Mouse (Mus musculus) kidney, adult 8-10 months (tissue): ENCODE data around the gene Stambp.

Experiments used
- DNase-seq, 2 experiments: peaks; one replicate each; pipeline ENCODE4 v3.0.0; 2022

The Stambp gene

DNA sequence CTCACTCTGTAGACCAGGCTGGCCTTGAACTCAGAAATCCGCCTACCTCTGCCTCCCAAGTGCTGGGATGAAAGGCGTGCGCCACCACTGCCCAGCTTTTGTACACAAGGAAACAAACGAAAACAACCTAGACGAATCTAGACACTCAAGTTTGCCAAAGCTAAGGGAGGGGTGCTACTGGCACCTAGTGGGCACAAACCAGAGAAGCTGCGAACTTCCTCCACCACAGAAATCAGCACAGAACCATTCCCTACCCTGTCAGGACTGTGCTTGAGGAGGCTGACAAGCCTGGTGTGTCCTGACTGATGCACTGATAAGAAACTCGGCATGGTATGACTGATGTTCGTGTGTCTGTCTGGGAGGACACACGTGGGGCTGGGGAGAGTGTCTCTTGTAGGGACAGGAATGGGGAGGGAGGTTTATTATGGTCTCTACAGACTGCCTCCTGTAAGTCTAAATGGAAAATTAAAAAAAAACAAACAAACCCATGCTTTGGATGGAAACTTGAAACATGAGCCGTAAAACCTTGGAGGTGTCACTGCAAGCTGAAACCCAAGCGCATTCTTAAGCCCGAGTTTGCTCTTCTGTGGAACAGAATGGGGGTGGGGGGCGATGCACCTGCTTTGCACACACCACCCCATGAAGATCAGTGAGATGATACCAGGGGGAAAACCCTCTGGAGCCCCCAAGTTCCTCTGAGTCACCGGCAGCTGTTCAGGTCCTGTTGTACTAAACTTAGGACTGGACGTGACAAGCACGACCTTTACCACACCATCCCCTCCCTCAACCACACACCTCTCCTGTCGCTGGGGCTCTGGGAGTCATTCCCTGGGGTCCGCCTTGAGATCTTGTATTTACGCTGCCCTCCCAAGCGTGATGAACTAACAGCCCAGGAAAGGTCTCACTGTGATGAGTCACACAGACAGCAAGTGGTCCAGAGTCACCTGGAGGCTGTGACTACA is 3.3 kb downstream of the Stambp start:
- no peak for DNase-seq

DNA sequence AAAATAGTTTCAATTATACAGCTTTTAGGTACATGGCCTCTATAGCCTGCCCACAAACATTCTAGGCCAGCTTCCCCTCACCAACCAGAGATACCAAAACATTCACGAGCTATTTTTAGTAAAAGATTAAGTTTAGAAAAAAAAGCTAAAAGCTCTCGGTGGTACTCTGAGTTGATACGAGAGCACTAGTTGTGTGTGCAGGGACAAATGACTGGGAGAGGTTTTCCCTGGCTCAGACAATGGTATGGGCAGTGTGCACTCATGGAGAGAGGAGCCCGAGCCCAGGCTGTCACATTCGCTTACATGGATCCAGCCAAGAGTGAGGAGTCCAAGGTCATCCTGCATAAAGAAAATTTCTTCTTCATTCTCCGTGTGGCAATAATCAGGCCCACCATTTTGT is 16.6 kb downstream of the Stambp start:
- DNase-seq: no peak

DNA sequence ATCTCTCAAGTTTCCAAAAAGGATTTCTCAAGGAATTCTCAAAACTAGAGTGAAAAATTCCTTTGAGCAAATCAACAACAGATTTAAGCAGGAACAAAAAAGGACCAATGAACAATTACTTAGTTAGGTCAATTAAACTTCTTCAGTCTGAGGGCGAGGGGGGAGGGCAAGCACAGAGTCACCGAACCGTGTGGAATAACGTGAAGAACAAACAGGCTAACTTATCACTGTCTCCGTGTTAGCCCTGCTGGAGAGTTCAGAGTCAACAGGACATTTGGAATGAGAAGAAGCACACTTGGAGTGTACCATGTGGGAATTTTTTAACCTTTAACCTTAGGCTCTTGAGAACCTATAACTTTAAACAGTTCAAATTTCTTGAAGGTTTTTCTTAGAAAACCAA is 24.2 kb downstream of the Stambp start:
- peak; percentile 40 to 53 for DNase-seq

DNA sequence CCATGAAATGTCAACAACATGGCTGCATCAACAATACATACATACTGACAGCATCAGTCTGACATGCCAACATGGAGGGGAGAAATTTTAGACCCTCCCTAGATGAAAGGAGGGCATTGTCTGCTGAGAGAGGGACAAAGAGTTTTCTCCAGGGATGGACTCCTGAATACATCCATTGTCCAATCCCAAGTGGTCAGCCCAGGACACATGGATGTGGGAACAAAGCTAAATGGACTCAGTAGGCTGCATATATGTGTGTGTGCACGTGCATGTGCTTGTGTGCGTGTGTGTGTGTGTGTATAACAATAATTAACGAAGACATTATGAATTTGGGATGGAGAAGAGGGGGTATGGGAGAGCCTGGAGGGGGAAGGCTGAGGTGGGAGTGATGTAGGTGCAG is 26.8 kb downstream of the Stambp start:
- DNase-seq: no peak

DNA sequence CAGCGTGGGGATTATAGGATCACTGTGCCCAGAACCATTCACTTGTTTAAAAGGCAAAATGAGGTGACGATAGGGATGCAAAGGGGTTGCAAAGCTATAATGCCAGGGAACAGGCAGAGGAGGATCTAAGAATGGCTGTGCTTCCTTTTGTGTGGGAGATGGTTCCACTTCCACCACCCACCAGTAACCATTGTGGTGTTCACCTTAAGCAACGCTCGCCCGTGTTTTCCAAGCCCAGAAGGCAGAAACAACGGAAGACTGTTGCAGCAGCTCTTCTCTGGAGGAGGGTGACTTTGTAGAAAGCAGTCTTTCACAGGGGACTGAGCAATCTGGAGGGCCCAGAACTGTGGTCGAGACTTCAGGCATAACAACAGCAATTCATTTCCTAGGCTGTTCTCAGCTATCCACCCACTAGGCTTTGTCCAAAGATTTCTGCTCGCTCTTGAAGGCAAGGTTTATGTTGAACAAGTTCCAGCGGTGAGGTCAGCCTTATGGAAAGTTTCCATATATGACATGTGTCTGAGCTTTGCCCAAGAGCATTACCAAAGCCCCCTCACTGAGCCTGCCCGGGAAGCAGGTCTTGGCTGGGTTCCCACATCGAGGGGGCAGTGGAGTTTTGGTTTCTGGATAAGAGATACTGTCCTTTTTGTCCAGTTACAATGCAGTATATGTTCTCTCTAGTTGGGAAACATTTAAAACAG is 30.6 kb downstream of the Stambp start:
- no peak for DNase-seq

DNA sequence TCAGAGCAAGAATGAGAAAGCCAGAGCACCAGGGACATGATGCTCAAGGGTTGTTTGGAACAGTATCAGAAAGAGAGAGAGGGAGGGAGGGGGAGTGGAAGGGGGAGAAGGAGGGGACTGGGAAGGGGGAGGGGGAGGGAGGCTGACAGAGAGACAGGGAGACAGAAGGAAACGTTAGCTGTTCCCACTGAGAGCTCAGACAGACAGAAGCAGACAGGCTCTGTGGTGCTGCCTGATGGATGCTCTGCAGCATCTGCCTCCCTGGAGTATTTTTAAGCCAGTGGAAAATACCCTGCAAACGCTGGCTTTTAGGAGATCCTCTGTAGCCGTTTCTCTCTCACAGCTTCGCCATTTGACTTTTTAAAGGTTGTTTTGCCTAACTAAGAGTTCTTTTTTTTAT is 32.5 kb downstream of the Stambp start:
- DNase-seq: no peak

DNA sequence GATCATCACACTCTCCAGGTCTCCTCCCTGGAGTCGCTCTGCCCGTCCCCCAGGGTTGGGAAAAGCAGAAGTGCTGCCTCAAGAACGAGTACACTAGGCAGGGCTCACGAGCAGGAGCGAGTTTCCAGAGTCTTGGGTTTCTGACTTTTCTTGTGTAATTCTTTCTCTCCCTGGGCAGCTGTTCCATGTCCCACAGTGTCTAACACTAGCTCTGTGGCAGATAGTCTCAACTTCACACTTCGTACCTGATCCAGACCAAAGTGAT is 35.8 kb downstream of the Stambp start:
- no peak for DNase-seq

DNA sequence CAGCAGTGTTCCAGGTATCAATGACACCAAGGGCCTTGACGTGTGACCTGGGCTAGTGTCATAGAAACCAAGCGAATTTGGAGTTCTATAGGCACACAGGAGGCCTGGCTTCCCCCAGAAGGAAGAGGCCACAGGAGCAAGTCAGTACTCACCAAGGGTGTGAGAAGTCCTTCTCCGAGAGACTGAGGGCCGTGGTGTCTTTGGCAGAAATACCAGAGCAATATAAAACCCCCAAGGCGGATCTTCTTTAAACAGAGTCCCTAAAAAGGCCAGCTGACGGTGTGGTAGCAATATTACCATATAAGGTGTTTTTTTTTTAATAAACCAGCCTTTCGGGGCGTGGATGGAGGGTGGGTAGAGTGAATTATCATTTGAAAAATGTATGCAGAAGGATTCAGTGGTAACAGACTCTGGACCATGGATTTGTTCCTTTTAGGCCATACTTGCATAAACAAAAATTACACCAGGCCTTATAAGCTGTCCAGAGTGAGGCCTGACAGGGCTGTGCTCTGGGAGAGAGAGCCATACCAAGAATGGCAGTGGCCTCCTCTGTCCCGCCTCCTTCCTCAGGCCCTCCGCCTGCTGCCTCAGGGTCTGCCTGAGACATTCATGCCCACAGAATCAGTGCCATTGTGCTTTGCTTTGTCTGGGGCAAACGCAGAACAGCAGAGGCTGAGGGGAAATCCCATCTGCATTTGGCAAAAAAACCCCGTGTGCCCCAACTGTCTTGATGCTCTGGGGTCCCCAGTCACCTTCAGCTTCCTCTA is 36.3 kb downstream of the Stambp start, which contains the start of gene Actg2:
Gene Actg2 (minus strand): TSS at position 238 of the 767 bp plus-strand sequence.
- no peak for DNase-seq

DNA sequence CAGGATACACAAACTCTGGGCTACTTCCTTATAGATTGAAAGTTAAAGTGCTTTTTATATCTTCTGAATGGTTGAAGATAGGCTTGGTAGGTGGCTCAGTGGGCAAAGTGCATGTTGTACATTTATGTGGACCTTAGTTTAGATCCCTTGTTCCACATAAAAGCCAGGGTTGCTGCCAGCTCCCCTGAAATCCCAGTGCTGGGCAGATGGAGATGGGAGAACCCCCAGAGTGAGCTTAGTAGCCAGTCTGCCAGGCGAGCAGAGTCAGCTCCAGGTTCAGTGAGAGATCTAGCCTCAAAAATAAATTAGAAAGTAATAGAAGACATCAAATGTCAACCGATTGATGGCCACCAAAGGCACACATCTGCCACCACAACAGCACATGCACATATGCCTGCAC is 39.9 kb downstream of the Stambp start:
- DNase-seq: no peak

DNA sequence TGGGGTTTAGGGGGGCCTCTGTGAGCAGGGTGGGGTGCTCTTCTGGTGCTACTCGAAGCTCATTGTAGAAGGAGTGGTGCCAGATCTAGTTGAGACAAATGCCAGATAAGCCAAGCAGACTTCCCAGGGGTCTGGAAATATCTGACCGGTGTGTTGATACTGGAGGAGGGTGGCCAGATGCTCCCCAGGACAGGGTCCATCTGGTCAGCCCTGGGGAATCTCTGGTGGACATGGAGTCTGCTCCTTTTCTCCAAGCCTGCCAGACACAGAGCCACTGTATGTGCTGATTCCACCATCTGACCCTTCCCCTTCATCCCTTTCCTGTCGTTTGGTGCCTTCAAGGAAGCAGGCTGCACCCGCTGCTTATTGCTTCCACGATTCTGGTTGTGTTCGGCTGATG is 49.3 kb downstream of the Stambp start:
- no peak for DNase-seq

DNA sequence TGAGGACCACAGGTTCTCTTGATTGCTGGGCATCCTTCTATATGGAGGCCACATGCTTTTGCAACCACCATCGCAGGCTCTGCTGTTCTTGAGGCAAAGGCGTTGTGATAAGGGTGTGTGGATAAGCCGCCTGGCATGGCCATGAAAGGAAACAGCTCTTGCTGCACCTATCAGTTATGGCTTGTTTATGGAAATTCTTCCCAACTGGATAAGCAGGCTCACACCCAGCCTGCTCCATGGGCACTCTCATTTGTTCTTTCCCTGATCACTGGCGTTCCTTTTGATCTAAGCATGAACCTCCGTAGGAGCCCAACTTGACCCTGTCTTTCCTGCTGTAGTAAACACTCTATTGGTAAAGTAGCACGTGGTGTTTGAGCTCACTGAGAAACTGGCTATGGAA is 50.7 kb downstream of the Stambp start:
- DNase-seq: no peak

DNA sequence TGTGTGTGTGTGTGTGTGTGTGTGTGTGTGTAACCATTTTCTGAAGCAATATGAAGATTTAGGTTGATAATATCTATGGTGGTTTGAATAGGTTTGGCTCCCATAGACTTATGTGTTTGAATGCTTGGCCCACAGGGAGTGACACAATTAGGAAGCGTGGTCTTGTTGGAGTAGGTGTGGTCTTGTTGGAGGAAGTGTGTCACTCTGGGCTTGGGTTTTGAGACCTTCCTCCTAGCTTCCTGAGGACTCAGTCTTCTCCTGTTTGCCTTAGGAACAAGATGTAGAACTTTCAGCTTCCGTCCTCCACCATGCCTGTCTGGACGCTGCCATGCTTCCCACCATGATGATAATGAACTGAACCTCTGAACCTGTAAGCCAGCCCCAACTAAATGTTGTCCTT is 53.9 kb downstream of the Stambp start:
- DNase-seq: no peak

DNA sequence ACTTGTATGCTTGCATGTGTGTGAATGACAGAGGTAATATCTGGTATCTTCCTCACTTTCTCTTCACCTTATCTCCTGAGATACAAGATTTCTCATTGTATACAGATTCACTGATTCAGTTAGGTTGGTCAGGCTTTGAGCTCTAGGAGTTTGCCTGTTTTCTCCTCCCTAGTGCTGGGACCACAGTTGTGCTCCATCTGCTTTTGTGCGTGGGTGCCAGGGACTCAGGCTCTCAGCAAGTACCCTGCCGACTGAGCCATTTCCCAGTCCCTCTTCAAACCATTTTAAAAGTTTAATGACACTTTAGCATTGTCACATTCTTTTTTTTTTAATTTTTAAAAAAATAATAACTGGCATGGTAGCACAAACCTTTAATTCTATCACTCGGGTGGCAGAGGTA is 57.4 kb downstream of the Stambp start:
- no peak for DNase-seq

DNA sequence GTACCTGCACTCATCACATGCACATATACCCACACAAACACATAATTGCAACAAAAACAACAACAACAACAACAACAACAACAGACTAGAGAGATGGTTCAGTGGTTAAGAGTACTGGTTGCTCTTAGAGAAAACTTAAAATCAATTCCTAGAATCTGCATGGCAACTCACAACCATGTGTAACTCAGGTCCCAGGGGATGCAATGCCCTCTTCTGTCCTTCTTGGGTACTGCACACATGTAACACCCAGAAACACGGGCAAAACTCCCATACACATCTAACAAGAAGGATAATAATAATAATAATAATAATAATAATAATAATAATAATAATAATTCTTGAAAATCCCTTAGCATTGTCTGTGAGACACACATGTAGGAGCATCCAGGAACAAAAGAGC is 60.0 kb downstream of the Stambp start:
- DNase-seq: peak; percentile 47 to 80

DNA sequence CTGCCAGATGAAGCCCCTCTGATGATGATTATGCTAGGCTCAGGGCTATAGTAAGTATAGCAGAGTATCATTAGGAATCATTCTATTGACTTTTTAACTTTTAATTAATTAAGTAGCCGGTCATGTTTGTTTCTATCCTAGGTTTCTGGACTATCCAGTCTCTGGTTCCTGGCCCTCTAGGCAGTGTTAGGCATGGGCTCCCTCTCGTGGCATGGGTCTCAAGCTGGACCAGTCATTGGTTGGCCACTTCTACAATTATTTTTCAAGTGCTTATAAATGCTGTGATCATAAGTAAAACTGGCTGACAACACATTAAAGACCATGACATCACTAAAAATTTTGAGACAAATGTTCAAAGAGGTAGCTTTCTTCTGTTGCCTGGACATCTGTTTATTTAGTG is 62.3 kb downstream of the Stambp start:
- no peak for DNase-seq

DNA sequence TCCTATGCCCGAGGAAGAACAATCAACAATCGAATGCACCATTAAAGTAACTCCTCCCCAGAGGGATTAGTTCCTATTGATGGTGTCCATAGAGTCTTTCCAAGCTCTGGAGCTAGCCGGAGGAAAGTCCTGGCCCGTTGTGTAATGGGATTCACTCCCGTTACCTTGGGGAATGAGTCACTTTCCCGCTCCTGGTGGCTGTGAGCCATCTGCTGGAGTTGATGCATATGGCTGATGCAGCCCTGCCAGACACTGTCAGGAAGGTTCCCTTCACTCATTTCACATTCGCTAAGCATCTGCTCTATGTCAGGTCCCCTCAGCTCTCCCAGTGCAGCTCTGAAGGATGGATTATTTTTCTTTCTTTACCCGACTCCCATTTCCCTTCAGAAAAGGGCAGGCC is 63.1 kb downstream of the Stambp start:
- DNase-seq: no peak

DNA sequence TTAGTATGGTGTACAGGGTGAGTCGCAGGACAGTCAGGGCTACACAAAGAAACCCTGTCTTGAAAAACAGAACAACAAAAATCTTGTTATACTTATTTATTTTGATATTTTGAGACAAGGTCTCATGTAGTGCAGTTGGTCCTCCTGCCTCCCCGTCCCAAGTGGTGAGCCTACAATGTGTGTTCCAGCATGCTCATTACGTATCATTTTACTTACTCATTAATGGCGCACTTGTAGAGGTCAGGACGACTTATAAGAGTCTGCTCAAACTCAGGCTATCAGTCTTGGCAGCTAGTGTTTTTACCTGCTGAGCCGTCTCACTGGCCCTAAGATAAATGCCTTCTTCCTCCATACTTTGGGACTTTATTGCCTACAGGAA is 65.4 kb downstream of the Stambp start:
- DNase-seq: no peak

DNA sequence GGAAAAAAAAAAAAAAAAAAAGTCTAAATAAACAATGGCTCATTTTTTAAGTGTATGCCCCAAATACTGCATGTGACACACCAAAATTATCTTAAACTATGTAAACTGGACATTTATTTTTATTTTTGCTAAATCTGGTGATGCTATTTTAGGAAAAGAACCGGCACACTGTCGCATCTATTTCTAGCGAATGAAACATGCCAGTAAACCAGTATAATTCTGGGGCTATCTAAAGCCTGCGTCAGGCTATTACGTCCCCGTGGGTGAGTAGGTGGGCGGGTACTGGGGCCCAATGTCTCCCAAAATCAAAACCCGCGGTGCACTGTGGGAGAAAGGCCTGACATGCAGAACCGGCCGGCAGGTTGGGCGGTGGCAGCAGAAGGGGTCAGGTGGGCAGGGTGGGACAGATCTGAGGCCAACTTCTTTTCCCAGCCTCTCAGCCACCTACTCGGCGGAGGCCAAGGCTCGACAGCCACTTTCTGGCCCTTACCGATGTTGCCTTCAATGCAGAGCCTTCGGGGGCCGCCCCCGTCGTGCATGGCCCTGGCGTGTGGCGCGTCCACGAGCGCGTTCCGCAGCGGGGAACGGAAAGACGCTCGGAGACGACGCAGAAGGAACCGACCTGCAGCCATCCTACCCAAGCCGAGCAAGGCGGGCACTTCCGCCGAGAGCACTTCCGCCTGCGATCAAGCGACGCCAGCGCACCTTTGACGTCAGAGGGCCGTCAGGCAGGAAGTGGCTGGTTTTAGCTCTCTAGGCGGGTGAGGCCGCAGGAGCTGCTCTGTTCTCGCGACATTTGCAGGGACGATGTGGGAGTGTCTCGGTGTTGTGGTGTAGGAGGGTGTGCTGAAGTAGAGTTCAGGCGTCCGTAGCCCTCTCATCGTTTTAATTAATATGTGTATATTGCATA is 66.0 kb downstream of the Stambp start, which contains the start of gene Dguok:
Gene Dguok (minus strand): TSS at position 712 of the 910 bp plus-strand sequence.
- DNase-seq: peak; percentile 97 to 98

DNA sequence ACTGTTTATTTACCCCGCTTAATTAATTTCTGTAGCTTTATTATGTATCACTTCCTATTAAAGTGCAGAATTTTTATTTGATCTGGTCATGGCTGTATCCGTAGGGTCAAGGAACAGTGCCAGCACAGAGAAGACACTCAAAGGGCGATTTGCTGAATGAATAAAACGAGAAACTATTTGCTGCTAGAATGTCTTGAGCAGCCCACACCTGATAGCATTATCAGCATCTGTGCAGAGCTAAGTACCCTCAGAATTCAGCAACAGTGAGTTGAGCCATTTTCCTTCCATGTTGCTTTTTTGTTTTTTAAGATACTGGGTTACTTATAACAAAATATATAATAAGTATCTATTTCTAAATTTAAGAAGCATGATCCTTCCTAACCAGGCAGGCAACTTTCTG is 67.0 kb downstream of the Stambp start:
- no peak for DNase-seq

DNA sequence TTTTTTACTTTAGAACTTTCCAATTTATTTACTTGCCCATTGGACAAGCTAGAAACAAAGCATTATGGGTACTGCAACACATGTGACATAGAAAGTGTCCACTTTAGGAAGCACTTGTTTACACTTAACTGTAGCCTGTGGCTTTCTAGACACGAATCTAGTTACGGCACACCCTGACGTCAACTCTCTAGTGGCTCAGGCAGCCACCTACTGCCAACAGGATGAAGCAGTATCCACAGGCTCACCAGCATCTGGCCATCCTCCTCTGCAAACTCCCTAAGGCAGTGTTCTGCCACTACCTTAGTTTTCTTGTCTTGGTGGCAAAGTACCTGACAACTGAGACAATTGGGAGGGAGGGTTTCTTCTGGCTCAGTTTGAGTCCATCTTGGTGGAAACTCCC is 69.2 kb downstream of the Stambp start:
- DNase-seq: no peak

DNA sequence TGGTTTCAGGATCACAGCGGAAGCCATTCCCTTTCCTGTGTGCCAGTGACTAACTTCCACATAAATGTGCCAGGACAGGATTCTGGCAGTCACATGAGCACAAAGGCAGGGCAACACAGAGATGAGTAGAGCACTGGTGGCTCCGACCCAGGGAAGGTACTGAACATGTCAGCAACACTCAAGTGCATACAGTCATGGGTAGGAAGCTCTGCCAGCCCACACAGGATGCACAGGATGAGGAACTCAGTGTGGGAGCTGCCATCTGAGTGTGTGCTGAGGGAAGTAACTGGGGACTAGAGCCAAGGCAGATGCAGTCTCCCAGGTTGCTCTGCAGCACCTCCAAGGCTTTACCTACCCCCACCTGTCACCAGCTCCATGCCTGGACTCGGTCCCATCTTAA is 69.9 kb downstream of the Stambp start:
- no peak for DNase-seq

DNA sequence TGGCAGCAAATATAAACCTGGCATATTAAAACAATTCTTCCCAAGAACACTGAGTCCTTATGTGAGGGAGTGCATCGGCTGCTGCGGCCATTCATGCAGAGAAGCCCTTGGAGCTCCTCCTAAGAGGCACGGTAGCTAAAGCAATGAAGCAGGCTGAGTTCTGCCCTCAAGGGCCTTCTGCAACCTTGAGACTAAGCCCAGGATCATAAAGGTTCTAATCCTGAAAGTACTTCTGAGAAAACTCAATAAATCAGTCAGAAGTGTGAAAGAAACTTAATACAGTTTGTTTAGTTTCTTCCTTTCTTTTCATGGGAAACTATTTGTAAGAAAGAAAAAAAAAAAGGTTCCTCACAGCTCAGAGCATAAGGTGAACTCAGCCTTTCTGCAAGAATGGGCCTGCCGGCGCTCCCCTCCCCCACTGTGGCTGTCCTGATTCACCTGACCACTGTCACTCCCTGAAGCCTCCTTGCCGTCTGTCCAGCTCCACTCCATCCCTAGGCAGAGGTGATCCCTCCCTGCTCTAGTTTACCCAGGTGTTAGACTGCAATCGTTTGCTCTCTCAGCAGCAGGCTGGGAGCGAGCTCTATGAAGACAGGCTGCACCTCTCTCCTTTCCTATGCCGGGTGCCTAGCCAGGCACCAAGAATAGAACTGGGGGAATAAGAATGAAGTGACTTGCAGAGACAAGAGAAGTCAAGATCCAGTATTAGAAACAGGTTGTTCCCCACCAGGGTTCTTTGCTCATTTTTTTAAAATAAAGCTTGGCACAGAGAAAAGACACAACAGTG is 70.8 kb downstream of the Stambp start:
- DNase-seq: no peak
